Mouse (Mus musculus): ENCODE data around the gene Prkce.

Gene Prkce

GRCm38 (mm10) chr17:86509871-86510270 lies 342.3 kb downstream of the Prkce start:
- no peak for DNase-seq (ENCODE audit: low spot score in 2 of 2)

- DNase-seq (ENCODE audit: low spot score in 2 of 2) = no peak
Observed at GRCm38 (mm10) chr17:86514974-86515620, 347.5 kb downstream of the Prkce start.

- DNase-seq (ENCODE audit: low spot score in 2 of 2) = no peak
Observed at GRCm38 (mm10) chr17:86516630-86517029, 349.0 kb downstream of the Prkce start.

GRCm38 (mm10) chr17:86518604-86519003 lies 351.0 kb downstream of the Prkce start:
- no peak for DNase-seq (ENCODE audit: low spot score in 2 of 2)

- no peak for DNase-seq (ENCODE audit: low spot score in 2 of 2)
Observed at GRCm38 (mm10) chr17:86521252-86521651, 353.7 kb downstream of the Prkce start.

- DNase-seq (ENCODE audit: low spot score in 2 of 2) = no peak
Observed at GRCm38 (mm10) chr17:86522649-86523048, 355.1 kb downstream of the Prkce start.

GRCm38 (mm10) chr17:86523374-86523773 lies 355.8 kb downstream of the Prkce start:
- DNase-seq (ENCODE audit: low spot score in 2 of 2) = no peak

- DNase-seq (ENCODE audit: low spot score in 2 of 2) = no peak
Observed at GRCm38 (mm10) chr17:86523843-86524242, 356.3 kb downstream of the Prkce start.

- DNase-seq (ENCODE audit: low spot score in 2 of 2) = no peak
Observed at GRCm38 (mm10) chr17:86525075-86525474, 357.5 kb downstream of the Prkce start.

GRCm38 (mm10) chr17:86526016-86526415 lies 358.4 kb downstream of the Prkce start:
- DNase-seq (ENCODE audit: low spot score in 2 of 2) = no peak

- no peak for DNase-seq (ENCODE audit: low spot score in 2 of 2)
Observed at GRCm38 (mm10) chr17:86527298-86527697, 359.7 kb downstream of the Prkce start.

- no peak for DNase-seq (ENCODE audit: low spot score in 2 of 2)
Observed at GRCm38 (mm10) chr17:86529003-86529402, 361.4 kb downstream of the Prkce start.

- no peak for DNase-seq (ENCODE audit: low spot score in 2 of 2)
Observed at GRCm38 (mm10) chr17:86529411-86529810, 361.8 kb downstream of the Prkce start.

- DNase-seq (ENCODE audit: low spot score in 2 of 2) = no peak
Observed at GRCm38 (mm10) chr17:86531231-86531630, 363.6 kb downstream of the Prkce start.

- no peak for DNase-seq (ENCODE audit: low spot score in 2 of 2)
Observed at GRCm38 (mm10) chr17:86532783-86533548, 365.4 kb downstream of the Prkce start.

GRCm38 (mm10) chr17:86533549-86533851 lies 365.9 kb downstream of the Prkce start:
- no peak for DNase-seq (ENCODE audit: low spot score in 2 of 2)

GRCm38 (mm10) chr17:86535096-86535495 lies 367.5 kb downstream of the Prkce start:
- DNase-seq (ENCODE audit: low spot score in 2 of 2) = peak in 1 of 2 experiments; percentile 30

- peak; percentile 49 to 78 for DNase-seq (ENCODE audit: low spot score in 2 of 2)
Observed at GRCm38 (mm10) chr17:86535827-86536656, 368.5 kb downstream of the Prkce start.

- no peak for DNase-seq (ENCODE audit: low spot score in 2 of 2)
Observed at GRCm38 (mm10) chr17:86539881-86540430, 372.4 kb downstream of the Prkce start.

- no peak for DNase-seq (ENCODE audit: low spot score in 2 of 2)
Observed at GRCm38 (mm10) chr17:86546529-86546928, 378.9 kb downstream of the Prkce start.

GRCm38 (mm10) chr17:86549128-86549527 lies 381.5 kb downstream of the Prkce start:
- no peak for DNase-seq (ENCODE audit: low spot score in 2 of 2)

GRCm38 (mm10) chr17:86551561-86551960 lies 384.0 kb downstream of the Prkce start:
- no peak for DNase-seq (ENCODE audit: low spot score in 2 of 2)
